Mouse (Mus musculus) lung, adult 2 months (tissue): ENCODE results near the gene Aldh3b3.

Source experiments
- CTCF ChIP-seq: fragments of 200-500 bp; IDR thresholded peaks from 2 replicates; pipeline ENCODE4 v1.5.1; 2011; ENCODE audit warnings: mild to moderate bottlenecking, low read length, control low read depth; ENCODE audit not compliant: insufficient read depth
- POLR2A ChIP-seq: fragments of 200-500 bp; IDR thresholded peaks from 2 replicates; pipeline ENCODE4 v1.6.1; 2011; ENCODE audit warnings: low read depth, mild to moderate bottlenecking, control low read depth, low read length, borderline replicate concordance; ENCODE audit errors: extremely low read depth

GRCm38 (mm10) chr19:3959030-3959429 is 585 bp downstream of the Aldh3b3 start:
- no peak for TF ChIP-seq POLR2A
- TF ChIP-seq CTCF = no peak
